Mouse (Mus musculus) telencephalon, adult 2 months (tissue): ENCODE data around the gene Ggnbp2.

Source experiments
- DNase-seq: peaks from one replicate; pipeline ENCODE4 v3.0.0-alpha.2; 2011; ENCODE audit warnings: low read depth, low spot score

The Ggnbp2 gene

DNA sequence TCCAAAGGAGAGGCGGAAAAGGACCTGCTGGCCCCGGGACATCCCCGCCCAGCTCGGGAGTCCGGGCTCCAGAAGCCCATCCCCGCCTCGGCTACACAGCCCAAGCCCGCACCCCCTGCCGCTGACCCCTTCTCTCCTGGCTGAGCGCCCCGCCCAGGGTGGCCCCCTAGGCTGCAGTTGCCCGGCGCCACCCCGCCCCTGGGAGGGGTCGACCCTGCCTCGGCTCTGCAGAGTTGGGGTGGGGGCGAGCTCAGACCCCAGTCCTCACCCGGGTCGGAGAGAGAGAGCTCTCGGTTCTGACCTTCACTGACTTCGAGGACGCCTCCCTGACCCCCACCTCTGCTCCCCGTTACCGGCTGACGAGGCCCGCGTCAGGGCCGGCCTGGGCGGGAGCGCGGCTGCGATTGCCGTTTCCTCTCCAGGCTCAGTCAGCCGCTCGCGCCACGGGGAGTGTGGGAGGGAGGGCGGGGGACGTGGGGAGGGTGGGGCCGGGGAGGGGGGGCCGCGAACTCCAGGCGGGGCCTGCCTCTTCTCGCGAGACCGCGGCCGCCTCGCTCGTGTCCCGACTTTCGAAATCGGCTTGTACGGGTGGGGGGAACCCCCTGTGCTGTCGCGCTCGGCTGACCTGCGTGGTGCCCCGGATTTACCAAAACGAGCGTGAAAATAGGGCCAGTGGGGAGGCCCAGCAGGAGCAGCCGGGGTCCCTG, at the start of gene Ggnbp2:
TSS of gene Ggnbp2 (minus strand) at position 481 of the 707 bp plus-strand sequence.
- DNase-seq: peak; percentile 87

DNA sequence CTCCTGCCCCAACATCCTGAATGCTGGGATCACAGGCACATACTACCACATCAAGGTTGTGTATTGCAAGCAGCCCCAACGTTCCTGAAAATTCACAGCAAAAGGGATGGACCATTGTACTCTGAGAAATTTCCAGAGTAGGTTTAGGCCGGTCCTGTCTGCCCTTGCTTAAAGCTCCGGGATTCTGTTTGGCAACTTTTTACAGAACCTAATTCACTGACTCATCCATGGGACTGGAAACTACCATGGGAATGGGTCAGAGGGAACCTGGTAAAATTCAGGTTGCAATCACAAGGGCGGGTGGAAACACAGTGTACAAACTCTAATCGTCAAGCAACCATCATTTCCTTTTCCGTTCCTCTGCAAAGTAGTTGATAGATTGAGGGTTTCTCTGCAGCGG, 49.3 kb upstream of the Ggnbp2 start:
- no peak for DNase-seq

DNA sequence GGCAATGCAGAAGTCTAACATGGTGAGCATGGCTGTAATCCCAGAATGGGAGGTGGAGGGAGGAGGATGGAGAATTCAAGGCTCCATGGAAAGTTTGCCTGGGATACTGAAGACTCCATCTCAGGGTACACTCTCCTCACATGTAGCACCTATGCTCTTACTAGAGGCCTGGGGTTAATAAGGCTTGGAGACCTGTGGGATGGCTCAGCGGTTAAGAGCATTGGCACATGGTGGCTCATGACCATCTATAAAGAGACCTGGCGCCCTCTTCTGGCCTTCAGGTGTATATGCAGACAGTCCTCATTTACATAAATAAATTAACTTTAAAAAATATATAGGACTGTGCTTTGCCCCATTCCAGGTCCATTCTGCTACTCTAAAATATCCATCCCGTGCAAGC, 48.7 kb upstream of the Ggnbp2 start:
- no peak for DNase-seq

DNA sequence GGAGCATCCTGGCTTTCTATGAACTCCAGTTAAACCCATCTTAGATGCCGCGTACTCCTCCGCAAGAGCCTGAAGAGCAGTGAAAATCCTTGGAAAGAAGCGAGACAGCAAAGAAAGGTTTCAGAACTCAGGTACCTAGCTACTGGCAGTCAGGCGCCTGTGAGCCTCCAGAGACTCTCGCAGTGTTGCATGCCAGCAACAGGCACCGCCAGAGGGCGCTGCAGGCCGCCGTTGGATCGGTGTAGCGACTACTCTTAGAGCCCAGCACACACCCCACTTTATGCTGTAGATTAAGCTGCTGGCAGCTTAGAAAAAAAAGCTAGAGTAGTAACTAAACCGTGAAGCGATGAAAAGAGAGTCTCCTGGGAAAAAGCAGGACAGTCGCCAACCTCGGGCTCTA, 47.8 kb upstream of the Ggnbp2 start:
- no peak for DNase-seq

DNA sequence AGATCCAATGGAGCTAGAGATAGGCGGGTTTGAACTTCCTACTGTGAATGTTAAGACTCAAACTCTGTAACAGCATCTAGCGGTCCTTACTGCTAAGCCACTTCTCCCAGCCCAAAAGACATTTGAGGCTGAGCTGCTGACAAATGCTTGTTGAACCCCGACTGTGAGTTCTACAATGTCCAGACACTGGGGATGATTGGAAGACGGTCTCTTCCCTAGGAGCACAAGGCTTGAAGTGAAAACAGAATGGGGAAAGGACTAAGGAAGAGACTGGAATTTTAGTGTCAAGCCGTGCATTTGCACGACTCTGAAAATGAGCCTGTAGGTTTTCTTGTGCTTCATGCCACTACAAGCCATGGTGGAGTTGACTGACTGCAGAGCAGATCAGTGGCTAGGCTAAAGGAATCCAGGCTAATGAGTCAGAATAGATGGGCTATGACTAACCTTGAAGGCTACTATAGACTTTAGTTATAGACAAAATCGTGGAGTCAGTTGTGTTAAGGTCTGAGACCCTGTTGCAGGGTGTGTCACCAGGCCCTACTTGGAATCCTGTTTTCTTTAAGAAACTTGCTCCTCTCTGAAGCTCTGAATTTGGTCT, 46.2 kb upstream of the Ggnbp2 start:
- DNase-seq: no peak

DNA sequence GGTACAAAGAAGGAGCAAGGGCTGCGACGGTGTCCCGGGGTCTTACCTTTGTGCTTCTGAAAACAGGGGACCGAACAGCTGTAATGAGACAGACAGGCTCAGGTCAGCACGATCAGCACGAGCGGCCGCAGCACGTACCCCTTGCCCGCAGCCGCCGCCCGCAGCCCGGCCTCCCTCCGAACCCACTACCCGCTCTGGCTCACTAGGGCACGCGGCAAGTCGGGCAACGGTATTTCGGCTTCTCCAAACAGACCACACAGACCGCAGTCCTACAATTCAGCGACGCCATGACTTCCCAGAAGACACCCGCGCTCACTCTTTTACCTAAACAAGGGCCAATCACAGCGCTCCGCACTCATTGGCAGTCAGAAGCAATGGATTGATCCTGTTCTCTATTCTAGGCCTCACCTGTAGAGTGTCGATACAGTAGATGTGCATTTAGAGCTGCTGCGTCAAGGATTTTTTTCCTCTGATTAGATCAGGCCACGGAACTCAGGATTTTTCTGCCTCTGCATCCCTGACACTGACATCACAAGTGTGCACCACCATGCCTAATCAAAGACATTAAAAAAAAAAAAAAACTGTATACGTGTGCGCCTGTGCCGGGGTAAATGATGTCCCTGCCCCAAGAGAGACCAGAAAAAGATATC, 45.6 kb upstream of the Ggnbp2 start, which contains the start of gene Znhit3:
TSS of gene Znhit3 (minus strand) at position 314 of the 650 bp plus-strand sequence.
- peak; percentile 96 for DNase-seq

DNA sequence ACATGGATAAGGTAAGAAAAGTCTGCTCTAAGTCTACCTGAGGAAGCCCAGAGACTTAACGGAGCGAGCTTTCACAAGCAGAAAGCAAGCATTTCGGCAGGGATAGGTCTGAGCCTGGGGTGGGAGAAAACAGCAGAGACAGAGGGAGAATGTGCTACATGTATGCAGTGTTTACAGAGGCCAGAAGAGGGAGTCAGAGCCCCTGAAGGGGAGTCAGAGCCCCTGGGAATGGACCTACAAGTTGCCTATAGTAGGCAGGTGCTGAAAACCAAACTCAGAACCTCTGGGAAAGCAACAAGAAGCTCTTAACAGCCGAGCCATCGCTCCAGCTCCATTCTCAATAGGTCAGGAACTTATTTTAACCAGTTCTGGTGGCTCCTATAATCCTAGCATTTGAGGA, 44.1 kb upstream of the Ggnbp2 start:
- no peak for DNase-seq

DNA sequence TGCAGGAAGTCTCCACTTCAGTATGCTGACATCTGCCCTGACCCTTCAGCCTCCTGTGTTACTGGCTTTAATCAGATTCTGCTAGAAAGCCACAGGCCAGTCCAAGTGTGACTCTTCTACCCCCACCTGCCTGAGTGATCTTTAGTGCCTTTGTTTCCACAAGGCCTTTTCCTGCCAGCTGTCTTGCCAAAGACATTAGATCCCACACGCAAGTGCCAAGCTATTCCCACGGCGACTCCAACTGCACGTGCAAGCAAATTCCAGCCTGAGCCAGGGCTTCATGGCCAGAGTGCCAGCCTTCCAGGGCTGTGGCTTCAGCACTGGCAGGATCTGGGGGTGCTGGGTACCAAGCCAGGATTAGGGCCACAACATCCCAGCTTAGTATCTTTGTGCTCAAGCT, 39.8 kb upstream of the Ggnbp2 start:
- no peak for DNase-seq

DNA sequence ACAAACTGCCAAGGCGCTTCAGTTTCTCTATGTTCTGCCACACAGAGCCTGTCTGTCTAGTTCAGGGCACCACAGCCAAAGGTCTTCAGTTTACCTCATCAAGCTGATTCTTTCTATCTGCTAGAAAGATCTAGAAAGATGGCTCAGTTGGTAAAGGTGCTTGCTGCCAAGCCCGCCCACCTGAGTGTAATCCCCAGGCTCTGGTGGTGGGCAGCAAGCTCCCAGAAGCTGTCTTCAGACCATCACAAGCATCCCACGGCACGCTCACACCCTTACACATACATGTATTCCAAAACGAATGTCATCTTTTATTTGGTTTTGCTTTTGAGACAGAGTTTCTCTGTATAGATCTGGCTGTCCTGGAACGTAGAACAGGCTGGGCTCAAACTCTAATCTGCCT, 37.9 kb upstream of the Ggnbp2 start:
- peak; percentile 53 for DNase-seq

DNA sequence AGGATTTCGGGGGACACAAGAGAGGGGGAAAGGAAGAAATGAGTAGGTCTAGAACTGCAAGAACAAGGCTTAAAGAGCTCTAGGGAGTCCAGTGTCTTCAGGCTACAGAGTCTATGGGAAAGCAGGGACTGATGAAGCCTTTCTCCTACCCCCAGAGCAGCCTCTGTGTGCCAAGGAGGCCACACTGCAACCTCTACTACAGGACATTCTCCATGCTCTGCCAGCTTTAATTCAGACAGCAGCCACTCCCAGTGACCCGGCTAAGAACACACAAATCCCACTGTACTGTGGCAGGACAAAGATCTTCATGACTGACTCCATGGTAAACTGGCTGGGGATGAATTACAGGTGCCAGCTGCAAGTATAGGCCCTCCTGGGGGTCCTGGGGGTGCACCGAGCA, 36.5 kb upstream of the Ggnbp2 start:
- DNase-seq: no peak

DNA sequence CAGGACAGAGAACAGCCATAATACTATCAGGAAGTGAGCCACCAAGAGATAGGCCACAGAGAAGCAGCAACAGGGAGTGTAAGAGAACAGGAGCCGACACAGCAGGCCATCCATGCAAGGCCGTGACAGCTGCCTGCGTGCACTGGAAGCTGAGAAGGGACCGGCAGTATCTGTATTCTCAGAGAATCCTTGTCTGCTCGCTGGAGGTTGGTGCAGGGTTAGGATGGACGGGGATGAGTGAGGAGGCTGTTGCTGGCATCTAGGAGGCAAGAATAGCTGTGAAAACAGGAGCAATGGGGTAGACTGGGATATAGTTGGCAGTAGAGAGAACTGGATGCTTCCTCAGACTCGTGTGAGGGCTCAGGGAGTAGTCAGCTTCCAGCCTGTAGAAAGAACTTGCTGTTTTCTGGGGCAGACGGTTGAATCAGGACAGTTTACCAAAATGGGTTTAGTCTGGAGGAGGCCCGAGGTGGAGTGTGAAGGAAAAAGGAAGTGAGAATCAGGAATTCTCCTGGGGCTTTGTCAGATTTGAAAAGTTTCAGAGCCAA, 34.1 kb upstream of the Ggnbp2 start:
- DNase-seq: peak; percentile 72

DNA sequence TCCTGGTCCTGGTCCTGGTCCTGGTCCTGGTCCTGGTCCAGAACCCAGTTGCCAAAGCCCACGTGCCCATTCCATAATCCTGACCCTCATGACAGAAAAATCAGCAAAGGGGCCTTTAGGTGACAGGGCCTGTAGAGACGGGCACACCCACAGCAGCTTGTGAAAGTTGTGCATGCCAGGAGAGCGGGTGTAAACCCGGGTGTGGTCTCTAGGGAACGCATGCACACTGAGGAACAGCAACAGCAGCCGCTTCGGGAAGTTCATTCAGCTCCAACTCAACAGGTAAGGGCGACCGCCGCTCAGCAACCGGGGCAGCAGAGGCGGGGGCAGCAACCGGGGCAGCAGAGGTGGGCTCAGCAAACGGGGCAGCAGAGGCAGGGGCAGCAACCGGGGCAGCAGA, 22.5 kb upstream of the Ggnbp2 start:
- DNase-seq: no peak

DNA sequence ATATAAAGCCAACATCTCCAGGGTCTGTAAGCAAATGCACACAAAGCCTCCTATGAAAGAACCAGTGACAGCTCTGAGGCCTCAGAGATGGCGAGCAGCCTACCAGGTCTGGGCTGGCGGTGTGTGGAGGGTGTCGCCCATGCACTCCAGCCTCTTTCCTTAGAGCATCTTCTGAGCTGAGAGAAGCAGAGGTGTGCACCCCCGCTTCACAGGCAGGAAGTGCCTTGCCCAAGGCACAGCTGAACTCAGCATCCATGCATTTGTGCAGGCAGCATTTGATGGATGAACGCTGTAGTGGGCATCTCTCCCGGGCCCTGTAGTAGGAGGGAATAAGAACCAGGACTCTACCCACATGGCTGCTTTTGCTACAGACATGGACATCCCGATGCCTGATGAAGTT, 21.1 kb upstream of the Ggnbp2 start:
- no peak for DNase-seq

DNA sequence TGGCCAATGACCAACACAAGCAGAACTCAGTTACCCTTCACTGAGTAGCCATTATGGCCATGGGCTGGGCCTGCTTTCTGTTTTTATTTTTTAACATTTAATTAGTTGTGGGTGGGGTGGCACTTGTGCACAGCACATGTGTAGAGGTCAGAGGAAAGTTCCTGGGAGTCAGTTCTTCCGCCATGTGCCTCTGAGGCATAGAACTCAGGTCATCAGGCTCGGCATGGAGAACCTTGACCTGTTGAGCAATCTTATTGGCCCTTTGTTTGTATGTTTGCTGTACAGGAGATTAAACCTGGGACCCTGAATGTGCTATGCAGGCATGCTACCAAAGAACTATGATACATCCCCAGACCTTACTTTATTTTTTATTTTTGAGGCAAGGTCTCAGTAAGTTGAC, 18.9 kb upstream of the Ggnbp2 start:
- no peak for DNase-seq

DNA sequence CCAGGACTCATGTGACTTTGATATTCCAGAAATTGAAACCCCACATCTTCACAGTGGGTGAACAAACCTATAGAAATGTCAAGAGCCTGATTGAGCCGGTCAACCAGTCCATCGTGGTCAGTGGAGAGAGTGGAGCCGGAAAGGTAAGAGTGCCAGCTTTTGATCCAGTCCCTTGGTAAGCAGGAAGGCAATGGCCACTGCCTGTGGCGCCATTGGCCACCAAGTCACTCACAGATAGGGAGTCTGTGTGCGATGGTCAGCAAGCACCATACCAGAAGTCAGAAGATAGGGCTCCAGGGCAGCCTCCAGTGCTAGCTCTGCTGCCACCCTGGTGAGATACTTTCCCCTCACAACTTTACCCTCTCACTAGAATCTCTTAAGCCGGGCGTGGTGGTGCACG, 17.4 kb upstream of the Ggnbp2 start:
- DNase-seq: no peak

DNA sequence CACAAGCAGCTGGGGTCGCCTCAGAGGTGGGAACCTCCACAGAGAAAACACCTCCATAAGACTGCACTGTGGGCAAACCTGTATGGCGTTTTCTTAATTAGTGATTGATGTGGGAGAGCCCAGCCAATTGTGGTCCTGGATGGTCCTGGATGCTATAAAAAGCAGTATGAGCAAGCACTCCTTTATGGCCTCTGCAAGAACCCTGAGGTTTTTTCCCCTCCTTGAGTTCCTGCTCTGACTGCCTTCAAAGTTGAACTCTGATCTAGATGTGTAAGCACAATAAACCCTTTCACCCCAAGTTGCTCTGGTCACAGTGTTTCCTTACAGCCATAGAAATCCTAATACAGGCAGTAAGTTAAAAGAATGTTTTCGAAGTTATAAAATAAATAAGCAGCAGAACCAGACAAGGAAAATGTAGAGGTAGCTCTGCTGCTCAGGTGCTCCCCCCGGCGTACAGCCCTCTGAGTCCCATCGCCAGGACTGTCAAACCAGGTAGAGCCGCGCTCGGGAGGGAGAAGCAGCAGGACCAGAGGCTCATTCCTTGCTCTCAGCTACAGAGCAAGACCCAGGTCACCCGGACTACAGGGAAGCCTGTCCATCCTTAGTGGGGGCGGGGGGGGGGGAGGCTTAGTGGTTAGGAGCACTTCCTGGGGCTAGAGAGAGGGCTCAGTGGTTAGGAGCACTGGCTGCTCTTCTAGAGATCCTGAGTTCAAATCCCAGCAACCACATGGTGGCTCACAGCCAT, 16.3 kb upstream of the Ggnbp2 start:
- DNase-seq: no peak

DNA sequence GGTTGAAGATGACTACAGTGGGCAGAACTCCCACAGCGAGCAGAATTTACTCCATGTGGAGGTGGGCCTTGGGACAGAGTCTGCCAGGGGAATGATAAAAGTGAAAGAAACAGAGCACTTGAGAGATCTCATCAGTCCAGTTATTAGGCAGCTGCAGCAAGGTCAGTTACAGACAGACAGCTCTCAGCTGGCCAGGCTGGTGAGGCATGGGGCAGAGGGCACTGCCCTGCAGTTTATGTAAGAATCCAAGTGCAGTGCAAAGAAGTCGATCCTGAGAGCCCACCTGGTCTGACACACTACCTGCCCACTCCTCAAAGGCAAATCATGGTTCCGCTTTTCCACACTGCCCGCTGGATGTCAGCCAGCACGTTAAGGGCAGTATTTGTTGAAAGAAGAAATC, 15.6 kb upstream of the Ggnbp2 start:
- no peak for DNase-seq

DNA sequence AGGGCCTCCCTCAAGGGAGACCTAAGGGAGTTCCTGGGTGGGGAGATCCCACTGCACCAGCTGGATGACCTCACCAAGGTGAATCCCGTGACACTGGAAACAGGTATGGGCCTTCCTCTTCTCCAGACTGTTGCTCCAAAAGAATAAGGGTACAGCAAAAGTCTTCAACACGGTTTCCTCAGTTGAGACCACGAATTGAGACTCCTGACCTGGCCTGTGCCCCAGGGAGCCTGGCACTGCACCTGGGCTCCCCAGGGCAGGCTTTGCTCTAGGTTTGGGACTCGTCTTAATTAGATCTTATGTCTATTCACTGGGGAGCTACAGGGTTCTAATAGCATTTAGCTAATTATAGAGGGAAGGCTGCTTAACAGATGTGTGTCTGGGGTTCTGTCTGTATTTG, 14.6 kb upstream of the Ggnbp2 start:
- no peak for DNase-seq

DNA sequence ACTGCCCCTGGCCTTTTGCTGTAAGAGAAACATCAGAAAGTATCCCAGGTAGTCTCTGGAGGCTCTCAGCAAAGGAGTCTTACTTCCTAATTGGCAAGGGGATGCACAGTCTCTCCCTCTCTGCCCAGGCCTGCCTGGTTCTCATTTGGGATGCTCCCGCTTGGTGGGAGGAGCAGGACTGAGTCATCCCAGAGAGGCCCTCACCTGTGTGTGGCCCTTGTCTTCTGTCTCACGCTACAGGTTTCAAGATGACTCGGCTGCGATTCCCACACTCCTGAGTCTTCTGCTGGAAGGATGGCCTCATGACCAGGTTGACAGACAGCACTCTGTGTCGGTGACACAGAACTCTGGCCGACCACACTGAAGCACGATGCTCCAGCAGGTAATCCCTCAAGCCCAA, 11.7 kb upstream of the Ggnbp2 start:
- DNase-seq: no peak

DNA sequence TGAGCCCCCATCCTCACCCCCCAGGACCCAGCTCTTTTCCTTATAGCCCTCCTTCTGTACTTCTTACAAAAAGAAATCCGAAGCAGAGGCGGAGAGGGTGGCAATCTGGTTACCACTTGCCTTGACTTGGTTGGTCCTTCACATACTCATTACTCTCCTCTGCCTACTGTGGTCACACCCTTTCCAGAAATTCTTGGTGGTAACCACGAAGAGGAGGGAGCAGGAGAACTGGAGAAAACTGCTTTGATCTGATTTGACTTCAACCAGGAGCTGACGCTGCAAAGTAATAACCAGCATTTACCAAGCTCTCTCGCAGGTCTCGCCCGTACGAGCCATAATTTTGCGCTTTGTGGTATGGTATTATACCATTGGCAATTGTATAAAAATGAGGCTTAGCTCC, 10.4 kb upstream of the Ggnbp2 start:
- no peak for DNase-seq

DNA sequence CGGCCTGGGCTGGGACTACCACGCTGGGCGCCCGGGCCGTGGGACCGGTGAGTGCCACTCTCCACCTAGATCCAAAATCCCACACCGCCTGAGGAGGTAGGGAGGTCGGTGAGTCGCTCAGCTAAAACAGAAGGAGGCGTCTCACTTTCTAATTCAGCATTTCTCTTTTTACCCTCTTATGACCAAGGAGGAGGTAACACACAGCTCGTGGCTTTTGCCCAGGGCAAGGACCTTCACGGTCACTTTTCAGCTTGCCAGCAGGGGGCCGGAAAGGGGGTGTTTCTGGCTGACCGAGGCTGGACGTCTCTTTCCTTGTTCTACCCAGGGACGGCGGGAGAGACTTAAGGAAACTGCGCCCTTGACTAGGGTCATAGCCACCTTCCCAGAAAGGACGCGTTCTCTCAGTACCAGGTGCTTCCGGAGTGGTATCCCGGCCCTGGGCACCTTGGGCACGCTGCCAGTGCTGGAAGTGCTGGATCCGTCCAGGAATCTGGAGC, 9.9 kb upstream of the Ggnbp2 start:
- DNase-seq: no peak
